Mouse (Mus musculus) liver, postnatal 0 days (tissue): ENCODE measurements around the gene Rbm39.

Experiments used
- CTCF ChIP-seq: sonication (generic); IDR thresholded peaks from 2 replicates; pipeline ENCODE4 v1.5.1; 2016; ENCODE audit warnings: antibody characterized with exemption, low read depth
- EP300 ChIP-seq: IDR thresholded peaks from 2 replicates; pipeline ENCODE4 v1.6.1; 2016; ENCODE audit warnings: antibody characterized with exemption, low read depth, mild to moderate bottlenecking

GRCm38 (mm10) chr2:156143367-156143766 is 36.7 kb downstream of the Rbm39 start:
- no peak for TF ChIP-seq CTCF
- TF ChIP-seq EP300: no peak
